Mouse (Mus musculus) 3134 (cell line): ENCODE results near the gene Cd300lg.

Source experiments
- DNase-seq: peaks from one replicate; pipeline ENCODE4 v3.0.0-alpha.2; 2011; ENCODE audit warnings: low spot score; ENCODE audit not compliant: insufficient read length; ENCODE audit errors: extremely low read depth

Gene Cd300lg

GRCm38 (mm10) chr11:102025354-102025753 is 16.0 kb upstream of the Cd300lg start:
- no peak for DNase-seq

GRCm38 (mm10) chr11:102025991-102026660 is 15.2 kb upstream of the Cd300lg start:
- DNase-seq = no peak

- DNase-seq = no peak
Observed at GRCm38 (mm10) chr11:102026694-102027360, 14.5 kb upstream of the Cd300lg start.

GRCm38 (mm10) chr11:102027361-102028017 is 13.8 kb upstream of the Cd300lg start:
- no peak for DNase-seq

- DNase-seq = no peak
Observed at GRCm38 (mm10) chr11:102028087-102028816, 13.1 kb upstream of the Cd300lg start, which contains the start of gene Mpp3. Gene Mpp3, minus strand, starts transcription at chr11:102028461.

GRCm38 (mm10) chr11:102029304-102029703 is 12.0 kb upstream of the Cd300lg start:
- no peak for DNase-seq

- no peak for DNase-seq
Observed at GRCm38 (mm10) chr11:102029966-102030365, 11.3 kb upstream of the Cd300lg start.

- DNase-seq = no peak
Observed at GRCm38 (mm10) chr11:102031149-102031548, 10.2 kb upstream of the Cd300lg start.

GRCm38 (mm10) chr11:102033055-102033591 is 8.2 kb upstream of the Cd300lg start:
- no peak for DNase-seq

- no peak for DNase-seq
Observed at GRCm38 (mm10) chr11:102034887-102035286, 6.4 kb upstream of the Cd300lg start.

- DNase-seq = no peak
Observed at GRCm38 (mm10) chr11:102035456-102035960, 5.8 kb upstream of the Cd300lg start.

- no peak for DNase-seq
Observed at GRCm38 (mm10) chr11:102036336-102036735, 5.0 kb upstream of the Cd300lg start.

GRCm38 (mm10) chr11:102037789-102038188 is 3.5 kb upstream of the Cd300lg start:
- DNase-seq = no peak

- no peak for DNase-seq
Observed at GRCm38 (mm10) chr11:102039487-102040137, 1.7 kb upstream of the Cd300lg start.

GRCm38 (mm10) chr11:102040138-102040524 is 1.2 kb upstream of the Cd300lg start:
- peak; percentile 65 for DNase-seq

GRCm38 (mm10) chr11:102040646-102041045 is 663 bp upstream of the Cd300lg start:
- no peak for DNase-seq

- no peak for DNase-seq
Observed at GRCm38 (mm10) chr11:102042971-102043370, 1.7 kb downstream of the Cd300lg start.

- DNase-seq = no peak
Observed at GRCm38 (mm10) chr11:102043381-102043780, 2.1 kb downstream of the Cd300lg start.

- DNase-seq = no peak
Observed at GRCm38 (mm10) chr11:102044691-102045212, 3.4 kb downstream of the Cd300lg start.

- DNase-seq = no peak
Observed at GRCm38 (mm10) chr11:102046607-102047006, 5.3 kb downstream of the Cd300lg start.
